Comparison of ENCODE assay signal across 8 mouse cellular contexts in the genomic region with DNA sequence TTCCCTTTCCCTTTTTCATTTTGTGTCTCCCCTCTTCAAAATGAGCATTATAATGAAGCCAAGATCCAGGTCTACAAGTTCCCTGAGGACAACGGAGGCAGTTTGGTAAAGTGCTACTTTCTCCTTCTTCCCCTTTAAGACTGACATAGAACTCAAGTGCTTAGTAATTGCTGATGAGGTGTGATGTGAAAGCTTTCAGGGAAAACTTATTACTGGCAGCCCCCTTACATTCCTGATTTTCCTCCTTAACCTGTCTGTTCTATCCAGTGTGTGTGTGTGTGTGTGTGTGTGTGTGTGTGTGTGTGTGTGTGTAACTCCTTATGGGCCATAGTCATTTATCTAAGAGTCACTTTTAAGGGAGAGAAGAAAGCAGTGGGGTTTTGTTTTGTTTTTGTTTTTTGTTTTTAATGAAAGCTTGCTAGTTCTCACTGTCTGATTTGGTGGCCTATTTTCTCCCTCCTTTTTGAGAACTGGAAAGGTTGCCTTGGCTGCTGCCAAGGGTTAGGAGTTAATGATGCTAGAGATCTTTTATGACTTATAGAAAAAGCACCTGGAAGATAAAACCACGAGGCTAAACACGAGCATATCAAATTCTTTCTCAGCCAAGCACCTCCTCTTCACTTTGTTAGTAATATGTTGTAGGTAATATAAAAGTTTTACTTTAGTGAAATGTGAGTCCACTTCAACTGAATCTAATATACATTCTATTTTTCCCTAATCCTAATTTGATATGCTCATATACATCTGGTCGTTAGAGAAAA.
A peak's percentile ranks its signal among the peaks of the same experiment; 100 is the strongest.
DNase-seq lines count a peak whose midpoint lies in the region; ATAC-seq and TF ChIP-seq lines count a peak whose summit lies in the region.

No protein-coding gene starts in this region.

- H3K4me2 ChIP-seq in kidney, embryonic 14.5 days (replicated peaks; ENCODE audit: low read depth, low read length) = peak overlapping the region; percentile 90
- peak overlapping the region; percentile 81 for H3K4me2 ChIP-seq in embryonic facial prominence, embryonic 15.5 days (replicated peaks)
- H3K4me2 ChIP-seq in intestine, embryonic 16.5 days (ENCODE audit: low read depth, low read length) = peak overlapping the region; percentile 63
- H3K4me2 ChIP-seq in midbrain, postnatal 0 days (ENCODE audit: low read depth, low read length, poor library complexity, severe bottlenecking) = peak overlapping the region; percentile 69

- H3K27ac ChIP-seq in kidney, embryonic 14.5 days (ENCODE audit: low read depth, low read length) = peak overlapping the region; percentile 56; the same call in 1 of the 2 replicates
- peak overlapping the region; percentile 28; the same call in 1 of the 2 replicates for H3K27ac ChIP-seq in embryonic facial prominence, embryonic 15.5 days (replicated peaks)
- H3K27ac ChIP-seq in intestine, embryonic 16.5 days (ENCODE audit: low read length) = peak overlapping the region; percentile 80
- H3K27ac ChIP-seq in midbrain, postnatal 0 days (ENCODE audit: low read depth, low read length) = no peak overlapping the region

- no peaks in the 10 kb centered on the region for H3K9me3 ChIP-seq in kidney, embryonic 14.5 days (ENCODE audit: control insufficient read depth, low read length)
- H3K9me3 ChIP-seq in embryonic facial prominence, embryonic 15.5 days (replicated peaks) = no peaks in the 10 kb centered on the region
- H3K9me3 ChIP-seq in intestine, embryonic 16.5 days (ENCODE audit: control insufficient read depth, low read length) = no peaks in the 10 kb centered on the region
- no peaks in the 10 kb centered on the region for H3K9me3 ChIP-seq in midbrain, postnatal 0 days (ENCODE audit: low read length)

- H3K4me3 ChIP-seq in kidney, embryonic 14.5 days (ENCODE audit: low read length) = peak overlapping the region; percentile 53
- peak overlapping the region; percentile 52 for H3K4me3 ChIP-seq in embryonic facial prominence, embryonic 15.5 days (replicated peaks)
- peak overlapping the region; percentile 57 for H3K4me3 ChIP-seq in intestine, embryonic 16.5 days (ENCODE audit: low read length)
- peak overlapping the region; percentile 40 for H3K4me3 ChIP-seq in midbrain, postnatal 0 days (ENCODE audit: low read depth, low read length)

- peaks cover 6% of the 10 kb centered on the region; the same call in 1 of the 2 replicates for H3K4me1 ChIP-seq in kidney, embryonic 14.5 days (ENCODE audit: control insufficient read depth, insufficient read depth, low read length)
- H3K4me1 ChIP-seq in embryonic facial prominence, embryonic 15.5 days = 0 out of 2 replicates have a peak, but pooled peaks cover 3% of the 10 kb centered on the region
- H3K4me1 ChIP-seq in intestine, embryonic 16.5 days (ENCODE audit: control insufficient read depth, insufficient read depth, low read length) = peaks cover 8% of the 10 kb centered on the region; the same call in 1 of the 2 replicates
- 0 out of 2 replicates have a peak, but pooled peaks cover 4% of the 10 kb centered on the region for H3K4me1 ChIP-seq in midbrain, postnatal 0 days (ENCODE audit: insufficient read depth, low read length)

- H3K9ac ChIP-seq in kidney, embryonic 14.5 days (ENCODE audit: low read depth, low read length) = peak overlapping the region; percentile 65; the same call in 1 of the 2 replicates
- no peak overlapping the region for H3K9ac ChIP-seq in embryonic facial prominence, embryonic 15.5 days
- H3K9ac ChIP-seq in intestine, embryonic 16.5 days (ENCODE audit: low read depth, low read length) = peak overlapping the region; percentile 71
- H3K9ac ChIP-seq in midbrain, postnatal 0 days (replicated peaks; ENCODE audit: low read length, poor library complexity, severe bottlenecking) = no peak overlapping the region

- no peaks in the 10 kb centered on the region for H3K27me3 ChIP-seq in kidney, embryonic 14.5 days (ENCODE audit: control insufficient read depth, insufficient read depth, low read length)
- H3K27me3 ChIP-seq in embryonic facial prominence, embryonic 15.5 days = no peaks in the 10 kb centered on the region
- no peaks in the 10 kb centered on the region for H3K27me3 ChIP-seq in intestine, embryonic 16.5 days (replicated peaks; ENCODE audit: control insufficient read depth, insufficient read depth, low read length)
- H3K27me3 ChIP-seq in midbrain, postnatal 0 days (ENCODE audit: insufficient read depth, low read length) = no peaks in the 10 kb centered on the region

- no peaks in the 10 kb centered on the region for H3K36me3 ChIP-seq in kidney, embryonic 14.5 days (ENCODE audit: control insufficient read depth, insufficient read depth, low read length)
- H3K36me3 ChIP-seq in embryonic facial prominence, embryonic 15.5 days = no peaks in the 10 kb centered on the region
- H3K36me3 ChIP-seq in intestine, embryonic 16.5 days (ENCODE audit: control insufficient read depth, insufficient read depth, low read length) = no peaks in the 10 kb centered on the region
- H3K36me3 ChIP-seq in midbrain, postnatal 0 days (ENCODE audit: insufficient read depth, low read length) = no peaks in the 10 kb centered on the region

- TF ChIP-seq CTCF in midbrain, postnatal 0 days (IDR thresholded peaks at IDR 0.05) = no peak

- no peak for DNase-seq in kidney, adult 8-10 months
- DNase-seq in midbrain, postnatal 0 days (ENCODE audit: low spot score) = no peak
- no peak for DNase-seq in thymus, postnatal 14 days
- DNase-seq in retina, postnatal 1 day = no peak
- DNase-seq in right cerebral cortex, postnatal 36 days (ENCODE audit: low spot score in 2 of 2) = no peak

- WGBS in kidney, embryonic 14.5 days = 7% methylated on average over 4 of the region's 4 CpGs
- 27% methylated on average over 4 of the region's 4 CpGs for WGBS in embryonic facial prominence, embryonic 15.5 days
- 23% methylated on average over 4 of the region's 4 CpGs for WGBS in intestine, embryonic 16.5 days
- WGBS in midbrain, postnatal 0 days = 24% methylated on average over 4 of the region's 4 CpGs

- no peak for ATAC-seq in kidney, embryonic 14.5 days (ENCODE audit: low FRiP score, low TSS enrichment)
- no peak for ATAC-seq in embryonic facial prominence, embryonic 15.5 days (ENCODE audit: insufficient number of reproducible peaks, low FRiP score, low TSS enrichment, low read depth)
- peak; percentile 49 for ATAC-seq in intestine, embryonic 16.5 days
- ATAC-seq in midbrain, postnatal 0 days (ENCODE audit: low FRiP score) = no peak

Comparison
In these comparisons a context has a peak if more than half of its experiments do, and no peak if none do; other contexts are left out.
1. H3K9ac ChIP-seq: peak in kidney, embryonic 14.5 days (single experiment) and intestine, embryonic 16.5 days (single experiment); none in embryonic facial prominence, embryonic 15.5 days (single experiment) and midbrain, postnatal 0 days (single experiment).
2. Peak in every context shown above with its lines, with median percentiles within 50 percentile points of each other: H3K4me2 ChIP-seq and H3K4me3 ChIP-seq.